Mouse (Mus musculus): ENCODE results near the gene Kcnt1.

GRCm38 (mm10) chr2:25947950-25948349 is 84.4 kb downstream of the Kcnt1 start:
- no peak for TF ChIP-seq CTCF (conservative IDR thresholded peaks at IDR 0.05; ENCODE audit: low read length)
- TF ChIP-seq NANOG (IDR thresholded peaks at IDR 0.05; ENCODE audit: borderline replicate concordance, low read length), result no peak
- no peak for TF ChIP-seq POU5F1 (IDR thresholded peaks at IDR 0.05; ENCODE audit: borderline replicate concordance, low read length)
